Mouse (Mus musculus): ENCODE results near the gene Uqcrh. TPM values are rescaled to one million over a fixed set of nuclear protein-coding genes. Genes with fewer than 3 reads are reported as not detected.

Uqcrh gene
- 317 and 391 TPM in 2 replicates for polyA plus RNA-seq (2012; rRNA removed)

DNA sequence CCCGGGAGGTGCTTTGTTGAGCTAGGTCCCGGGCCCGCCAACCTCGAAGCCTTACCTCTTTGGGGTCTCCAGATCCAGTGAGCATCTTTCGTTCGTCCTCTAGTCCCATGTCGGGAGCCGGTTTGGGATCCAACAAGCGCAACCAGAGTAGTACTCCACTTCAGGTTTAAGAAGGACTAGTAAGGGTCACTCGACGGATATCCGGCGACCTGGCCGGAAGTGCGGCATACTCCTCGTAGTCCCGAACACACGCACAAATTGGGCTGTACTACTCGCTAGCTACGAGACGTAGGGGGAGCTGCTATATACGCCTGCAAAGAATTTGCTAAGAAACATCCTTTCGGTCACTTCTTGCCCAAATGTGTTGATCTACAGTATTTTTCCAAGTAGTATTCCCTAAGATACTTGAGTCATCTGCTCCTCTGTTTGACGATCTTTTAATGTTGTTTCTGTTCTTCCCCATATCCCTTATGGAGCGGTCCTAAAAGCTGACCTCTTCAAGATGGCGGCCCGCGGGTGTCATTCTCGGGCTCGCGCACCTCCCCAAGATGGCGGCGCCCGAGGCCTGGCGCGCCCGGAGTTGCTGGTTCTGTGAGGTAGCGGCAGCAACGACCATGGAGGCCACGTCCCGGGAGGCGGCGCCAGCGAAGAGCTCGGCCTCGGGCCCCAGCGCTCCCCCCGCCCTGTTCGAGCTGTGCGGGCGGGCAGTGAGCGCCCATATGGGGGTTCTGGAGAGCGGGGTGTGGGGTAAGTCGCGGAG is at the start of gene Uqcrh, which contains the start of gene Lrrc41:
Gene Uqcrh, minus strand, starts transcription at position 211 of the 760 bp plus-strand sequence.
Gene Lrrc41, plus strand, starts transcription at position 409 of the 760 bp plus-strand sequence.

DNA sequence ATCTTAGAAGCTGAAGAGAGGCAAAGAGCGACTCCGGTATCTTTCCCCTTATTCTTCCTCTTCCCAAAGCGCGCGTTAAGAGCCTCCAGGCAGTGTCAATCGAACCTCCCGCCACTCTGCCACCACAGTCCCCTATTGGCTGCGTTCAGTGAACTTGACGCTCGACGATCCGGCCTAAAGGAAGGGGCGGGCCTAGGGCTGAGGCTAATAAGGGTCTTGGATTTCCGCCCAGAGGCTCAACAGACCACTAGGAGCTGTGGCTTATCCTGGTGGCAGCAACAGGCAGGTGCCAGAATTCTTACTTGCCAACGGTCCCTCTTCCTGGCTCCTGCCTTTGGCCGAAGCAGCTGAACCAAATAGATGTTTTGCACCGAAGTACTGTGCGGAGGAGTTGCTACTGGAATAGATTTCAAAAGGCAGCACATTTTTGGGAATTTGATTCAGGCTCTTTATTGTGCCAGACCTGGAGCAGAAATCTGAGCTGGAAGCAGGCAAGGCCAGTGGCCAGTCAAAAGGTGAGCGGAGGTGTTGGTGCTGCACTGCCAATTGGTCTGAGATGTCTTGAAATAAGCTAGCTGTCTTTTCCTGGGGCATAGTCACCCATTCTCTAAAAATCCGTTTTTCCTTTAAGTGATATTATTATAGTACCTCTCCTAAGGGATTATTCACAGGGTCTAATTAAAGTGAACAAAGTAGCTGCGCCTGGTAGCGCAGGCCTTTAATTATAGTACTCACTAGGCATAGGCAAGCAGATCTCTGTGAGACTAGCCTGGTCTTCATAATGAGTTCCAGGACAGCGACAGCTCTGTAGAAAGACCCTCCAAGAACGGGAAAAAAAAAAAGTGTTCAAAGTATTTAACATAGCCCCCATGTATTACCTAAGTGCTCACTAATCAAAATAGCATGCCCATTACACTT is 49.0 kb upstream of the Uqcrh start, which contains the start of the genes Rad54l and Pomgnt1:
Gene Rad54l, minus strand, starts transcription at position 89 of the 918 bp plus-strand sequence.
Gene Pomgnt1, plus strand, starts transcription at position 239 of the 918 bp plus-strand sequence.

DNA sequence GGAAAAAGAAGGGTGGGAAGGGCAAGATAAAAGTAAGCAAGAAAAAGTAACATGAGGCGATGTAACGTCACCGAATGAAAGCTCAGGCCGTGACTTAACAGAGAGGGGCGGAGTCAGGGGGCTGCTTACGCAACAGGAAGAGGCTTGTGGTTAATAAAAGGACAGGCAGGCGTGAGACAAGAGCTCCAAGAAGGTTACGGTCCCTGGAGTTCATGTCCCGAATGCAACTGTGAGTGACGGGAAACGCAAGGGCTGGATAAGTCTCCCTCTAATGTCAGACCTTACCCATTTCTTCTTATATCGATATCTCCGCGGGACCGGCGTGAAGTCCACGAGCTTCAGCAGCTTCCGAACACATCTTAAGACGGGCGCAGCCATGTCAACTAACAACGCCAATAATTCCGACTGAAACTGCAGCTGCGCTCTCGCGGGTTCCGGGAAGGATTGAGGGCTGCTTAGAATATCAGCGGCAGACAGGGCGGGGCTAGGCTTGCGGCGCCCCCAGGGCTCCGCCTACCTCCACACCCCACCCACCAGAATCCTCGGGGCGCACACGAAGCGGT is 21.4 kb downstream of the Uqcrh start, which contains the start of gene Nsun4:
Gene Nsun4, minus strand, starts transcription at position 478 of the 563 bp plus-strand sequence.

DNA sequence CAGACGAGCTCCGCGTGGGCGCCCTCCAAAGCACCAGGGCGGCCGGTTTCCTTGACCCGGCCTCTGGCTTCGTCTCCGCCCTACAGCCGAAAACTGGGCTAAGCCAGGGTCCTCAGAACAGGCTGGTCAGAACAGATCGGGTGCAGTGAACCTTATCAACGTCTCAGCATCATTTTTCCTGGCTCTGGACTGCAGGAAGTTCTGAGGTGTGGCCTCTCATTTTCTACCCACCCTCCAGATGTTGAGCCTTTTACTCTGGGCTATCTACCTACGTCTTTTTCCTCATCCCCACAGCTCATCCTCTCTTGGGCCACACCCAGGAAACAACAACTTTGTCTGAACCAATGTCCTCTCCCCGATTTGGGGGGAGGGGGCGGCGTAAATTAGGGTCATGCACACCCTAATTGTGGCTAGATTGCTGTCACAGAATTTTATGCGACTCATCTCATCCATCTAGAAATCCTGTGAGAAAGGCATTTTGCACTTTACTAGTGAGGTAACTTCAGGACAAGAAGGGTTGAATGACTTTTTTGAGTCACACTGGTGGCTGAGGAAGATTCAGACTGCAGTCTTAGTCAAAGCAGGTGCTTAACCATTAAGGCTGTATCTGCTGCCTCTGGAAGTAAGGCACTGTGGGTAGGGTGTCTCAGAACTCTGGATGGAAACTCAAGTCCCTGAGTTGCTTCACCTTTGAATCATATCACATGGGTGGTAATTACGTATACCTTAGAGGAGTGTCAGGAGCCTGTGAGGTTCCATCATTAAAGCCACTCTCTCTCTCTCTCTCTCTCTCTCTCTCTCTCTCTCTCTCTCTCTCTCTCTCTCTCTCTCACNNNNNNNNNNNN is 56.7 kb downstream of the Uqcrh start, which contains the start of gene Faah:
Gene Faah, minus strand, starts transcription at position 25 of the 845 bp plus-strand sequence.

Other genes with a start within 250 kb of the Uqcrh start
- 8.9 and 9.6 TPM in 2 replicates for gene Mob3c, start 247.0 kb downstream of the Uqcrh start, polyA plus RNA-seq (2012; rRNA removed)
- gene Mknk1, start 235.9 kb downstream of the Uqcrh start, polyA plus RNA-seq (2012; rRNA removed): 48.5 and 49.7 TPM in 2 replicates
- not detected in 2 replicates for gene Kncn, start 190.7 kb downstream of the Uqcrh start, polyA plus RNA-seq (2012; rRNA removed)
- not detected in 2 replicates for gene 6430628N08Rik, start 184.4 kb downstream of the Uqcrh start, polyA plus RNA-seq (2012; rRNA removed)
- not detected in 2 replicates for gene Dmbx1, start 135.1 kb downstream of the Uqcrh start, polyA plus RNA-seq (2012; rRNA removed)
- gene Faah, start 57.1 kb downstream of the Uqcrh start, polyA plus RNA-seq (2012; rRNA removed): 23.5 TPM in 2 replicates
- 5.7 and 6.3 TPM in 2 replicates for gene Nsun4, start 21.2 kb downstream of the Uqcrh start, polyA plus RNA-seq (2012; rRNA removed)
- gene Lrrc41, start 198 bp upstream of the Uqcrh start, polyA plus RNA-seq (2012; rRNA removed): 15.1 and 15.8 TPM in 2 replicates
- 6.9 and 7.1 TPM in 2 replicates for gene Rad54l, start 48.6 kb upstream of the Uqcrh start, polyA plus RNA-seq (2012; rRNA removed)
- gene Pomgnt1, start 48.8 kb upstream of the Uqcrh start, polyA plus RNA-seq (2012; rRNA removed): 10.5 TPM in 2 replicates
- gene Lurap1, start 76.3 kb upstream of the Uqcrh start, polyA plus RNA-seq (2012; rRNA removed): 0.14 TPM in 2 replicates
- 0.02 TPM in 2 replicates for gene Tspan1, start 92.5 kb upstream of the Uqcrh start, polyA plus RNA-seq (2012; rRNA removed)
- not detected in 2 replicates for gene 1700042G07Rik, start 98.3 kb upstream of the Uqcrh start, polyA plus RNA-seq (2012; rRNA removed)
- gene Gm49337, start 98.3 kb upstream of the Uqcrh start, polyA plus RNA-seq (2012; rRNA removed): not detected in 2 replicates
- gene Pik3r3, start 146.5 kb upstream of the Uqcrh start, polyA plus RNA-seq (2012; rRNA removed): 0.73 TPM in 2 replicates

All from liver, embryonic 18 days (tissue).